Mouse (Mus musculus): Measurements from ENCODE around the gene Teddm1a.

DNA sequence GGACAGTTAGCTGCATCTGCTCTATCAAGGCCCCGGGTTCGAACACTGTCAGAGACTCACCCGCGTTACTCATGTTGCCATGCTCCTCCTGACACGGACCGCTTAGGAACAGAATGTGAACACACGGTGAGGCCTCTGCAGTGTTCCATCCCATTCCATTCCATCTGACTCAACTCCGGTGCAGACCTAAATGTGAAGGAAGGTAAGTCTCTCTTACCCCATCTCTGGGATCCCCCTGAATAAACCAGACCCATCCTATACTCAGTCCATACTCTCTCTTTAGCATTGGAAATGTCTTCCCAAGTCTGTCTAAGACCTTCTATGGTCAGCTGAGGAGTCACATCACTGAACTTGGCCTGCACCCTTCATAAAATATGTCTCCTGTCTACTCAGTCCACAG lies 47.5 kb upstream of the Teddm1a start, which contains the start of gene Rgsl1:
- TF ChIP-seq CTCF (IDR thresholded peaks at IDR 0.05), result no peak
- no peak for TF ChIP-seq EP300 (IDR thresholded peaks at IDR 0.05; ENCODE audit: insufficient read depth, low read depth, low read length)
